Mouse (Mus musculus) thymus, adult 2 months (tissue): ENCODE measurements around the gene Jup.

Experiments used
- CTCF ChIP-seq: fragments of 200-500 bp; IDR thresholded peaks from 2 replicates; pipeline ENCODE4 v1.5.1; 2012; ENCODE audit warnings: mild to moderate bottlenecking, control low read depth, low read length, moderate library complexity, borderline replicate concordance; ENCODE audit not compliant: control insufficient read depth, poor library complexity, insufficient read depth; ENCODE audit errors: extremely low read depth
- POLR2A ChIP-seq: fragments of 200-500 bp; IDR thresholded peaks from 2 replicates; pipeline ENCODE4 v1.6.1; 2012; ENCODE audit warnings: mild to moderate bottlenecking, low read length, control low read depth, moderate library complexity; ENCODE audit not compliant: control insufficient read depth, poor library complexity, insufficient read depth; ENCODE audit errors: extremely low read depth

DNA sequence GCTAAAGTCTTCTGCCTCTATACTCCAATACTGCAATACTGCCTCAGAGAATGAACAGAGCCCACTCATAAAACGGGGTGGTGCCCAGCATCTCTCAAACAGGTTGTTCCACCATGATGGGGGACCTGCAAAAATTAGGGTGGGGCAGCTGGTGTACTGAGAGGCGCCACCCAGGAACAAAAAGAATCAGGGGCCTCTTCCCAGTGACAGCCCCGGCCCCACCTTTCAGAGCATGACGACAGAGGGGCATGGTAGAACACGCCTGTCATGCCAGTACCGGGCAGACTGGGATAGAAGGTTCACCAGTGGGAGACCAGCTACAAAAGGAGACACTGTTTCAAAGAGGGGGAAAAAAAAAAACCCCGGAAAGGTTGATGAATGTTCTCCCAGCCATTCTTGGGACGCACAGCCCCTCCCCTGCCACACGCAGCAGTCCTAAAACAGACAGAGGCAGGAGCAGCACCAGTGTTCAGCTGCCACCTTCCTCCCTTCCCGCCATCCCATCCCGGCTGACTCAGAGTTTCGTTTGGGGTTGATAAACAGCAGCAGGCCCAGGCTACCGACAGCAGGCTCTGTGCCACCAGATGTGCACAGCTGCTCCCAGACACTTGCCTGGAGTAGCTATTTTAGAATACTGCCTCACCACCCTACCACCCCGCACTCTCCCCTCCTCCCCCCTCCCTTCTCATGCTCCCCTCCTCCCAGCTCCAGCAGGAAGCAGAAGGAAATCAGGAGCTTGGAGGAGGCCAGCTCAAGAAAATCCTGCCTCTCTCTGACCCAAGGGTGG lies 9.8 kb downstream of the Jup start:
- no peak for TF ChIP-seq CTCF
- no peak for TF ChIP-seq POLR2A
